Mouse (Mus musculus) midbrain, embryonic 16.5 days (tissue): ENCODE results near the gene Gm13283. TPM values are rescaled to one million over a fixed set of nuclear protein-coding genes. Genes with fewer than 3 reads are reported as not detected.
A peak's percentile ranks its signal among the peaks of the same experiment; 100 is the strongest.
"Not testable (repeated sequence)": the region's sequence is repeated elsewhere in the genome, so short reads cannot be mapped to it uniquely, and the experiment has no call there.

Source experiments
- ATAC-seq: fragments of 200-750 bp; cut with Nextera tagmentation; 2 replicates; pipeline ENCODE4 v1.8.0; 2017; ENCODE audit warnings: moderate TSS enrichment
- H3K27ac ChIP-seq: fragments of 300-500 bp; sonication (generic); 2 replicates; pipeline ENCODE4 v1.5.1; 2014; ENCODE audit warnings: mild to moderate bottlenecking, low read length, mixed read lengths
- H3K27me3 ChIP-seq: fragments of 300-500 bp; sonication (generic); 2 replicates; pipeline ENCODE4 v1.6.1; 2014; ENCODE audit warnings: low read depth, low read length, mixed read lengths; ENCODE audit not compliant: control insufficient read depth, insufficient read depth
- H3K36me3 ChIP-seq: fragments of 300-500 bp; sonication (generic); 2 replicates; pipeline ENCODE4 v1.6.1; 2014; ENCODE audit warnings: mild to moderate bottlenecking, low read length, moderate library complexity, mixed read lengths; ENCODE audit not compliant: control insufficient read depth, insufficient read depth
- H3K4me1 ChIP-seq: fragments of 300-500 bp; sonication (generic); 2 replicates; pipeline ENCODE4 v1.6.1; 2014; ENCODE audit warnings: mild to moderate bottlenecking, low read length, mixed read lengths; ENCODE audit not compliant: control insufficient read depth, insufficient read depth
- H3K4me2 ChIP-seq: fragments of 300-500 bp; sonication (generic); 2 replicates; pipeline ENCODE4 v1.6.1; 2014; ENCODE audit warnings: mild to moderate bottlenecking, low read length, mixed read lengths
- H3K4me3 ChIP-seq: fragments of 300-500 bp; sonication (generic); 2 replicates; pipeline ENCODE4 v1.5.1; 2014; ENCODE audit warnings: low read depth, mild to moderate bottlenecking, low read length, moderate library complexity, mixed read lengths
- H3K9ac ChIP-seq: fragments of 300-500 bp; sonication (generic); 2 replicates; pipeline ENCODE4 v1.6.1; 2014; ENCODE audit warnings: low read depth, low read length, mixed read lengths
- H3K9me3 ChIP-seq: fragments of 300-500 bp; sonication (generic); replicated peaks from 2 replicates; pipeline ENCODE4 v1.6.1; 2014; ENCODE audit warnings: mild to moderate bottlenecking, low read length, mixed read lengths; ENCODE audit not compliant: control insufficient read depth, poor library complexity, severe bottlenecking
- WGBS: fragments of 180-500 bp; shearing (Covaris S2); extraction: QIAGEN DNeasy Blood & Tissue Kit; methylation state at CpG from one replicate; pipeline ENCODE4 v1.1.7; 2014; 5-methylcytosine and 5-hydroxymethylcytosine counted together
- polyA plus RNA-seq: library from polyadenylated mRNA; unstranded; fragments of >200 nt; fragmentation: Nextera tagmentation; extraction: Ambion mirVana; gene quantifications from 2 replicates; pipeline ENCODE4 v1.2.1, GENCODE M21; 2015

Gm13283 gene
- polyA plus RNA-seq, 1 experiment from 2014 or later, result not detected

- WGBS, result 31% methylated on average over 4 of the region's 7 CpGs
- H3K4me2 ChIP-seq, result peak within 1 kb of the TSS; percentile 36; the same call in 1 of the 2 replicates
- not testable (repeated sequence) for H3K9ac ChIP-seq, H3K27me3 ChIP-seq, H3K36me3 ChIP-seq, ATAC-seq, H3K9me3 ChIP-seq, H3K27ac ChIP-seq, H3K4me1 ChIP-seq, H3K4me3 ChIP-seq
Measured at GRCm38 (mm10) chr4:88781831-88782230, 21.9 kb downstream of the Gm13283 start, which contains the start of gene Ifnz. Ifnz (plus strand) TSS chr4:88782131.

- 0% methylated on average over 3 of the region's 31 CpGs for WGBS
- H3K9me3 ChIP-seq, ATAC-seq, H3K27ac ChIP-seq, H3K36me3 ChIP-seq, H3K27me3 ChIP-seq, H3K4me1 ChIP-seq, H3K4me3 ChIP-seq, H3K9ac ChIP-seq: not testable (repeated sequence)
- H3K4me2 ChIP-seq, result peak overlapping the region; percentile 36; the same call in 1 of the 2 replicates
Measured at GRCm38 (mm10) chr4:88782335-88782734, 22.4 kb downstream of the Gm13283 start.

GRCm38 (mm10) chr4:88785409-88785808, 25.5 kb downstream of the Gm13283 start, which contains the start of gene Gm13276:
Gm13276 (plus strand) TSS chr4:88785709.
- no CpG with 5 or more reads among the region's 27 CpGs for WGBS
- H3K9me3 ChIP-seq, H3K27me3 ChIP-seq, H3K36me3 ChIP-seq, H3K27ac ChIP-seq, ATAC-seq, H3K9ac ChIP-seq, H3K4me1 ChIP-seq, H3K4me2 ChIP-seq, H3K4me3 ChIP-seq: not testable (repeated sequence)

- no CpG with 5 or more reads among the region's 28 CpGs for WGBS
- not testable (repeated sequence) for H3K27ac ChIP-seq, H3K27me3 ChIP-seq, H3K9me3 ChIP-seq, H3K4me3 ChIP-seq, H3K4me1 ChIP-seq, H3K36me3 ChIP-seq, H3K4me2 ChIP-seq, H3K9ac ChIP-seq, ATAC-seq
Measured at GRCm38 (mm10) chr4:88788402-88788801, 28.5 kb downstream of the Gm13283 start, which contains the start of gene Gm13277. Gm13277 (plus strand) TSS chr4:88788632.

GRCm38 (mm10) chr4:88791250-88791649, 31.3 kb downstream of the Gm13283 start, which contains the start of gene Gm13278:
Gm13278 (plus strand) TSS chr4:88791550.
- no CpG with 5 or more reads among the region's 28 CpGs for WGBS
- H3K27me3 ChIP-seq, H3K27ac ChIP-seq: not testable (repeated sequence)

GRCm38 (mm10) chr4:88793936-88794675, 34.2 kb downstream of the Gm13283 start, which contains the start of gene Gm13275:
Gm13275 (plus strand) TSS chr4:88794487.
- H3K4me1 ChIP-seq, H3K4me3 ChIP-seq, H3K9me3 ChIP-seq, H3K27me3 ChIP-seq, H3K36me3 ChIP-seq, ATAC-seq, H3K9ac ChIP-seq, H3K4me2 ChIP-seq, H3K27ac ChIP-seq: not testable (repeated sequence)
- 0% methylated on average over 1 of the region's 52 CpGs for WGBS

More at GRCm38 (mm10) chr4:88791250-88791649, 31.3 kb downstream of the Gm13283 start, which contains the start of gene Gm13278:
- not testable (repeated sequence) for H3K4me2 ChIP-seq, H3K36me3 ChIP-seq, H3K4me3 ChIP-seq, H3K9me3 ChIP-seq, H3K4me1 ChIP-seq, ATAC-seq, H3K9ac ChIP-seq

GRCm38 (mm10) chr4:88797097-88797496, 37.2 kb downstream of the Gm13283 start, which contains the start of gene Gm13279:
Gm13279 (plus strand) TSS chr4:88797397.
- H3K27ac ChIP-seq, H3K4me2 ChIP-seq, H3K4me1 ChIP-seq, H3K36me3 ChIP-seq, H3K9ac ChIP-seq, H3K27me3 ChIP-seq, ATAC-seq, H3K9me3 ChIP-seq, H3K4me3 ChIP-seq: not testable (repeated sequence)
- WGBS, result no CpG with 5 or more reads among the region's 28 CpGs

GRCm38 (mm10) chr4:88799365-88799764, 39.4 kb downstream of the Gm13283 start, which contains the start of gene Gm13285:
Gm13285 (plus strand) TSS chr4:88799665.
- H3K27me3 ChIP-seq, H3K9me3 ChIP-seq, H3K36me3 ChIP-seq, H3K27ac ChIP-seq, ATAC-seq, H3K4me1 ChIP-seq, H3K9ac ChIP-seq, H3K4me2 ChIP-seq, H3K4me3 ChIP-seq: not testable (repeated sequence)
- WGBS, result 9% methylated on average over 4 of the region's 7 CpGs

GRCm38 (mm10) chr4:88802954-88803353, 43.0 kb downstream of the Gm13283 start, which contains the start of gene Gm13287:
Gm13287 (plus strand) TSS chr4:88803254.
- H3K9ac ChIP-seq, H3K4me3 ChIP-seq, H3K27ac ChIP-seq, H3K36me3 ChIP-seq, ATAC-seq, H3K27me3 ChIP-seq, H3K4me2 ChIP-seq, H3K9me3 ChIP-seq, H3K4me1 ChIP-seq: not testable (repeated sequence)
- no CpG with 5 or more reads among the region's 29 CpGs for WGBS
